14 mouse cellular contexts compared by ENCODE assay signal in the genomic region with DNA sequence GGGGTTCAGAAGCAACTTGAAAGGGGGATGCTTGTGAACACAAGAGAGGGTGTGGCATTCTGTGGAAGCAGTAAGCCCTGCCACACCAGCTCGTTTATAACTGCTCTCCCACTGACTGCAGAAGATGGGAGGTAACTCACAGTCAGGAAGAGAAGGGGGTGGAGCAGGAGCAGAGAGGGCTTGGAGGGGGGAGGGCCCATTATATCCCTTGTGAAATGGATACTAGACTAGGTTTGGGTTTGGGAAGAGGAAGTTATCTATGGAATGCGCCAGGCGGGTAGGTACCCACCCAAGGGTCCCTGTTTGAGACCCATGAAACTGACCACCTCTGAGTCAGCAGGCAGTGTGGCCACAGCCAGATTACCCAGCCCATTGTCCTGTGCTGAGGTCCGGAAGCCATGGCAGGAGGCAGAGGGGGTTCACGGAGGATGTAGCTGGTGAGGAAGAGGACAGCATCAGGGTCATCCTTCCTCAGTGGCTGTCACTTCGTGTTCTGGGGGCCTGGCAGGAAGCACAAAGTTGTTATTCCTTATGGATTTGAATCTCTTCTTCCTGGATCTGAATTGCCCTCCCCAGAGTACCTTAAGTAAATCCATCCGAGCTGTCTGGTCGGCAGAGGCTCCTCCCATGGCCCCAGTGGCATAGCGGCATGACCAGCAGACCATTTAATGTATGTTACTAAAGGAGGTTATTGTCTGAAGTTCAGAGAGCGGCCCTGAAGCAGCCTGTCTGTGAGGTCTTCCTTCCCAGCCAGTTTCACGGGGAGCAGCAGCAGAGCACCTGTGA. TPM values are rescaled to one million over a fixed set of nuclear protein-coding genes. Genes with fewer than 3 reads are reported as not detected.
A peak's percentile ranks its signal among the peaks of the same experiment; 100 is the strongest.
DNase-seq lines count a peak whose midpoint lies in the region; ATAC-seq and TF ChIP-seq lines count a peak whose summit lies in the region.
"Had no signal": no experiment of that assay in that cellular context is flagged by ENCODE, and none has a peak within 500 bp of the region (broad histone marks: within the 10 kb centered on the region; RNA-seq: fewer than 3 reads in every experiment).

No protein-coding gene starts in this region.

- H3K36me3 ChIP-seq in heart, embryonic 13.5 days, result 0 out of 2 replicates have a peak, but pooled peaks cover 5% of the 10 kb centered on the region
- H3K36me3 ChIP-seq in lung, embryonic 16.5 days (ENCODE audit: control insufficient read depth, insufficient read depth, low read length), result no peaks in the 10 kb centered on the region
- no peaks in the 10 kb centered on the region for H3K36me3 ChIP-seq in neural tube, embryonic 14.5 days (ENCODE audit: control insufficient read depth, insufficient read depth, low read length)
- H3K36me3 ChIP-seq: forebrain, embryonic 15.5 days; liver, embryonic 12.5 days had no signal

- H3K4me1 ChIP-seq in heart, embryonic 13.5 days, result peaks cover 49% of the 10 kb centered on the region
- peaks cover 8% of the 10 kb centered on the region; the same call in 1 of the 2 replicates for H3K4me1 ChIP-seq in lung, embryonic 16.5 days (replicated peaks; ENCODE audit: control insufficient read depth, insufficient read depth, low read length)
- 0 out of 2 replicates have a peak, but pooled peaks cover 10% of the 10 kb centered on the region for H3K4me1 ChIP-seq in neural tube, embryonic 14.5 days (ENCODE audit: control insufficient read depth, insufficient read depth, low read length)
- H3K4me1 ChIP-seq: forebrain, embryonic 15.5 days; liver, embryonic 12.5 days had no signal

- TF ChIP-seq CTCF in Patski (IDR thresholded peaks at IDR 0.05), result no peak

- WGBS in heart, embryonic 13.5 days, result 46% methylated on average over 11 of the region's 11 CpGs
- 39% methylated on average over 11 of the region's 11 CpGs for WGBS in lung, embryonic 16.5 days
- 38% methylated on average over 11 of the region's 11 CpGs for WGBS in neural tube, embryonic 14.5 days

- no peaks in the 10 kb centered on the region for H3K27me3 ChIP-seq in heart, embryonic 13.5 days (replicated peaks)
- H3K27me3 ChIP-seq in lung, embryonic 16.5 days (ENCODE audit: control insufficient read depth, insufficient read depth, low read depth, low read length), result no peaks in the 10 kb centered on the region
- no peaks in the 10 kb centered on the region for H3K27me3 ChIP-seq in Patski
- H3K27me3 ChIP-seq in neural tube, embryonic 14.5 days (ENCODE audit: control insufficient read depth, insufficient read depth, low read length), result no peaks in the 10 kb centered on the region
- H3K27me3 ChIP-seq: forebrain, embryonic 15.5 days had no signal

- no peaks in the 10 kb centered on the region for H3K9me3 ChIP-seq in heart, embryonic 13.5 days
- no peaks in the 10 kb centered on the region for H3K9me3 ChIP-seq in lung, embryonic 16.5 days (ENCODE audit: control insufficient read depth, low read length)
- H3K9me3 ChIP-seq in neural tube, embryonic 14.5 days (ENCODE audit: control insufficient read depth, low read length), result no peaks in the 10 kb centered on the region
- H3K9me3 ChIP-seq: forebrain, embryonic 15.5 days; liver, embryonic 12.5 days had no signal

- H3K27ac ChIP-seq in heart, embryonic 13.5 days (replicated peaks), result no peak overlapping the region
- H3K27ac ChIP-seq in lung, embryonic 16.5 days (ENCODE audit: low read length), result no peak overlapping the region
- H3K27ac ChIP-seq in neural tube, embryonic 14.5 days (ENCODE audit: low read depth, low read length), result 0 out of 2 replicates have a peak overlapping the region, but pooled peaks have one; percentile 22
- H3K27ac ChIP-seq: forebrain, embryonic 15.5 days; liver, embryonic 12.5 days had no signal

- CTCF ChIA-PET in Patski (lab: Charles Lee), result interaction anchor here (1.2 to 1.5 kb wide), 2 partner anchors 8 to 14 kb away, joined by 3 to 4 read pairs; no protein-coding TSS in a partner anchor

- H3K9ac ChIP-seq in heart, embryonic 13.5 days, result peak overlapping the region; percentile 44; the same call in 1 of the 2 replicates
- H3K9ac ChIP-seq in lung, embryonic 16.5 days (ENCODE audit: low read length), result no peak overlapping the region
- H3K9ac ChIP-seq in neural tube, embryonic 14.5 days (replicated peaks; ENCODE audit: low read depth, low read length), result no peak overlapping the region
- H3K9ac ChIP-seq: forebrain, embryonic 15.5 days; liver, embryonic 12.5 days had no signal

- intact Hi-C loops in heart, postnatal 25 days (cut with DNase I), result no loop called here

- in situ Hi-C loops in Patski (cut with MboI; ENCODE audit: low pct_unique_long_range_greater_than_20kb), result loop anchor here (5.0 kb wide), 1 partner anchor 45 kb away; the partner anchor contains the start of gene Synj2

- no peak for DNase-seq in heart, adult 9 months (ENCODE audit: low spot score in 2 of 2)
- no peak for DNase-seq in lung, postnatal 4 days
- DNase-seq in Patski (ENCODE audit: low read depth, low spot score), result no peak
- DNase-seq in c-Kit-positive CD71-positive TER-119-positive erythroid progenitor cells, embryonic 14.5 days (ENCODE audit: low spot score), result no peak
- no peak for DNase-seq in heart, postnatal 25 days (ENCODE audit: low spot score)
- DNase-seq: heart, adult 11 months; midbrain, embryonic 14.5 days; thymus, postnatal 4 days had no signal

- no peak for ATAC-seq in heart, embryonic 13.5 days (ENCODE audit: extremely low read depth, insufficient number of reproducible peaks, low FRiP score, low TSS enrichment)
- ATAC-seq in lung, embryonic 16.5 days (ENCODE audit: low read depth), result peak; percentile 55
- peak; percentile 27 for ATAC-seq in Patski
- no peak for ATAC-seq in neural tube, embryonic 14.5 days (ENCODE audit: low read depth)
- ATAC-seq: forebrain, embryonic 15.5 days; inflammation-experienced regulatory T-cells, adult 6 months; liver, embryonic 12.5 days had no signal

- H3K4me3 ChIP-seq in heart, embryonic 13.5 days, result no peak overlapping the region
- H3K4me3 ChIP-seq in lung, embryonic 16.5 days (ENCODE audit: low read length), result no peak overlapping the region
- H3K4me3 ChIP-seq in neural tube, embryonic 14.5 days (ENCODE audit: low read depth, low read length), result no peak overlapping the region
- H3K4me3 ChIP-seq: forebrain, embryonic 15.5 days; liver, embryonic 12.5 days had no signal

- POLR2A ChIA-PET in Patski (lab: Charles Lee), result no interaction called here

- H3K4me2 ChIP-seq in heart, embryonic 13.5 days, result no peak overlapping the region
- no peak overlapping the region for H3K4me2 ChIP-seq in lung, embryonic 16.5 days (ENCODE audit: low read depth, low read length)
- no peak overlapping the region for H3K4me2 ChIP-seq in neural tube, embryonic 14.5 days (ENCODE audit: low read depth, low read length)
- H3K4me2 ChIP-seq: forebrain, embryonic 15.5 days; liver, embryonic 12.5 days had no signal

RNA-seq across cellular contexts. Expression of gene Synj2, which starts 46.4 kb away (rescaled TPM):
- polyA plus RNA-seq in heart, embryonic 13.5 days (2015; fragmentation: Nextera tagmentation; extraction: Ambion mirVana), result 3.0 and 3.1 TPM in 2 replicates
- polyA plus RNA-seq in lung, embryonic 16.5 days (2015; fragmentation: Nextera tagmentation; extraction: Ambion mirVana), result 2.5 and 3.2 TPM in 2 replicates
- 6.0 TPM for polyA plus RNA-seq in Patski (2021)
- polyA plus RNA-seq in neural tube, embryonic 14.5 days (2014; fragmentation: Nextera tagmentation; extraction: Ambion mirVana), result 1.7 and 2.2 TPM in 2 replicates
- 10 to 100 TPM; 41.6 to 48.5 TPM for total RNA-seq in heart, postnatal 25 days (2021)

Comparison
In these comparisons a context has a peak if more than half of its experiments do, and no peak if none do; other contexts are left out.
1. ATAC-seq: peak in lung, embryonic 16.5 days (single experiment) and Patski (single experiment); none in heart, embryonic 13.5 days (single experiment) and neural tube, embryonic 14.5 days (single experiment).